Mouse (Mus musculus) retina, adult 2 months (tissue): Measurements from ENCODE around the gene Pros1.

ENCODE experiments used
- DNase-seq: peaks from one replicate; pipeline ENCODE4 v3.0.0-alpha.2; 2012; ENCODE audit warnings: low read depth, low spot score

Pros1 gene

GRCm38 (mm10) chr16:62860140-62860539 lies 6.0 kb downstream of the Pros1 start:
- DNase-seq = no peak

- no peak for DNase-seq
Measured at GRCm38 (mm10) chr16:62861455-62861854, 7.3 kb downstream of the Pros1 start.

GRCm38 (mm10) chr16:62872688-62873117 lies 18.6 kb downstream of the Pros1 start:
- DNase-seq = no peak

DNA sequence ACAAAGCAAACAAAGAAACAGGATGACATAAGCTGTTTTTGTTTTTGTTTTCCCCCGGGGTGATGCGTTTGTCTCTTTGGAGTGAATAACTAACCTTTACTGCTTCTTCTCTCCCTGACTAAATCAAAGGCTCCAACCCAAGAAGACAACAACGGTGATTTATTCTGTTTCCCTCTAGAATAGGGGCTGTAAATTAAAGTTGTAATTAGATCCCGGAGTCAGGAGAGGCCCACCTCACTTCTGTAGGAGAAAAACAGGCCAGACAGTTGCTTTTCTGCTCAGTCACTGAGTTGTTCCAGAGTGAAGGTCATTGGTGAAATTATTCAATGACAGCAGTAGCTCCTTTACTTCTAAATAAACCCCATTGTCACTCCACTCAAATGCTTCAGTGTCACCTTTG lies 19.1 kb downstream of the Pros1 start:
- no peak for DNase-seq

GRCm38 (mm10) chr16:62874065-62874464 lies 20.0 kb downstream of the Pros1 start:
- DNase-seq = no peak

- no peak for DNase-seq
Measured at GRCm38 (mm10) chr16:62895824-62896223, 41.7 kb downstream of the Pros1 start.

DNA sequence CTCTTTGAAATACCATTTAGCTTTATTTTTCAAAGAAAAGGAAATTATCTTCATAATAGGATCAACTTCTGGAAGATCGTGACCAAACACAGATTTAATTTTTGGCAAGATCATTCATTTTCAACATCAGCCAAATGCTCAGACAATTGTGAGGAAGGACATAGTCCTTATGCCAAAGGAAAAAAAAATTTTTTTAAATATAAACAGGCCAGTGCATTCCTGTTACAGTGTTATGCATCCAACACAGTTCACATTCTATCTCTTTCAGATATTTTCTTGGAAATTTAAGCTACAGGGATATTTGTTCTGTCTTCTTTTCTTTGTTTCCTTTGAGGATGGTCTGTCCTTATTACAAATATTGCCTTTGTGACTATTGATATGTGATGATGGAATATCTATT lies 57.3 kb downstream of the Pros1 start:
- DNase-seq = no peak

- no peak for DNase-seq
Measured at GRCm38 (mm10) chr16:62912246-62912645, 58.1 kb downstream of the Pros1 start.

GRCm38 (mm10) chr16:62915530-62915929 lies 61.4 kb downstream of the Pros1 start:
- no peak for DNase-seq

DNA sequence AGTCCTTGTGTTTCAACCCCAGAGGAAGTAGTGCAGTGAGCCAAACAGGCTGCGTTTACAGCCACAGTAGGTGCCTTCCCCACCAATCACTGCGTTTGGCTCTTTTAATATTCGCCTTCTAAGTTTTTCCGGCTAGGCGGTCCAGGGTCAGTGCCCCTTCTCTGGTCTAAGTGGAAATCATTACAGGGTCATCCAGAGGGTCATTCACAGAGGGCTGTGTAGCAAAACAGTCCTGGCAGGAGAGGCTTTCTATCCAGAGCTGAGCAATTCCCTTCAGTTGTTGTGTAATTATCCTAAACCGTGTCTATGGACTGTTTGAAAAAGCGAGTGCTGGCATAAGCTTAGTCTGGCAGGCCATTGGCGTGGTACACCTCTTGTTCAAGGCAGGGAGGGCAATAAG lies 68.1 kb downstream of the Pros1 start:
- DNase-seq = no peak

DNA sequence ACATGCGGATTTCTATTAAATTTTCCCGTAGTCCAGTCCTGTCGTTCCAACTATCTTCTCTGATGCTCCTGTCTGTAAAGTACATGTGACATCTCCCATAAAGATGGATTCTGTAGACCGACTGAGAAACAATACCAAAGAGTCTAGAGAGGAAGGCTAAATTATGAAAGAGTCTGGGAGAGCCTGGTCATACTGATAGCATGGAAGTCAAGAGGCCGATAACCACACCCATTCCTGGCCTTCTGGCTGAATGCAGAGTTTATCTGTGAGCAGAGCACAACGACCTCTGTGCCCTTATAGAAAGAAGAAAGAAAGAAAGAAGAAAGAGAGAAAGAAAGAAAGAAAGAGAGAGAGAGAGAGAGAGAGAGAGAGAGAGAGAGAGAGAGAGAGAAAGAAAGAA lies 77.2 kb downstream of the Pros1 start:
- no peak for DNase-seq

DNA sequence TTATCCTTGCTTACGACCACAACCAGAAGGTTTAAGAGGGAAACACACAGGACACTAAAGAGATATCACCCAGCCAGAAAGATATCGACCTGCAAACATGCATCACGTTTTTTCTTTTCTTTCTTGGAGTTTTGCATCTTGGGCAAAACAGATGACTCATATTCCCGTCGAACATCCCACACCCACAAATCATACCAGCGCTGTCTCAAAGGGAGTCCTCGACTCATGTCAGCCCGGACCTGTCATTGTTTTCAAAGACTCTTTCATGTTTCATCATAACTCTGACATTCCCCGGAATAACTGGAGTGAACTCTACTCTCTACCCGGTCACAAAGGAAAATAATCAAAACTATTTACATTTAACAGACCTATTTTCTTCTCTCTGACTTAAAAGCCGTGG lies 82.2 kb downstream of the Pros1 start:
- DNase-seq = no peak

- peak; percentile 30 for DNase-seq
Measured at GRCm38 (mm10) chr16:62940388-62941003, 86.4 kb downstream of the Pros1 start.

GRCm38 (mm10) chr16:62941763-62942162 lies 87.7 kb downstream of the Pros1 start:
- DNase-seq = no peak

DNA sequence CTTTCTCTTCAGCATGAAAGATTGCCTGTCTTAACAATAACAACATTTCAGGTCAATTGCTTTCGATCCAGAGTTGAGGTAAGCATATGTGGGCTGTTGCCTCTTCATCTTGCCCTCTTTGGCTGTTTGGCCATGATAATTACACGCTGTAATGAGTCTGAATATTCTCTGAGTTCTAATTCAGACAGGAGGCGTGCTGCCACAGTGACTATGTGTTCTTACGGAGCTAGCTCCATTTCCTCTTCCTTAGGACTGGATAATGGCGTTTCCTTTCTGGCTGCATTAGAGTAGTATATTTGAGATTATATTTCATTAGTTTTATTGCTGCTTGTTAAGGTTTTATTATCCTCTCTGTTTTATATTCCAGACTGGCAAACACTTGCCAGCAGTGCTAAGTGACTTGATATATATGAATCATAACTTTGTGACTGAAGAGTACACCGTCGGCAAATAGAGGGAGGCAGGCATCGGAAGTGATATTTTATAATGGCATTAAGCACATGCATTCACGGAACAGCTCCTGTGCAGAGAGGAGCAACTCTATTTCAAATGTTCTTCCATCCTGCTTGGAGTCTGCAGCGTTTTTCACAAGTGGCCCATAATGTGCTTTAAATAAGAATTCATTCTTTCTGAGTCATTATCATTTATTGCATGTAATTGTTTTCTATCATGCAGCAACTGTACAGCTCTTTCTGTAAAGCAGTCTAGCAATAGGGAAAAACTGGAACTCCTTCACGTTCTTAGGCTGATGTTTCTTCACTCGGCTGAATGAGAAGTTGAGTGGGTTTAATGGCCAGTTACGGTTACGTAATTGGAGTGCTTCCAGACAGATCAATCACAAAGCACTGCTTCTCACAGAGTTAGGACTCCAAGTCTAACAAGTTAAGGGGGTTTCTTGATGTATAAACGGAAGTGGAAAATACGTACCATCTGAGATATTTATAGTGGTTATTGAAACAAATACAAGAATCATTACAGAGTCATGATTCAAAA lies 88.6 kb downstream of the Pros1 start:
- no peak for DNase-seq

- DNase-seq = no peak
Measured at GRCm38 (mm10) chr16:62958485-62958884, 104.4 kb downstream of the Pros1 start.

GRCm38 (mm10) chr16:62964361-62964763 lies 110.3 kb downstream of the Pros1 start:
- no peak for DNase-seq

DNA sequence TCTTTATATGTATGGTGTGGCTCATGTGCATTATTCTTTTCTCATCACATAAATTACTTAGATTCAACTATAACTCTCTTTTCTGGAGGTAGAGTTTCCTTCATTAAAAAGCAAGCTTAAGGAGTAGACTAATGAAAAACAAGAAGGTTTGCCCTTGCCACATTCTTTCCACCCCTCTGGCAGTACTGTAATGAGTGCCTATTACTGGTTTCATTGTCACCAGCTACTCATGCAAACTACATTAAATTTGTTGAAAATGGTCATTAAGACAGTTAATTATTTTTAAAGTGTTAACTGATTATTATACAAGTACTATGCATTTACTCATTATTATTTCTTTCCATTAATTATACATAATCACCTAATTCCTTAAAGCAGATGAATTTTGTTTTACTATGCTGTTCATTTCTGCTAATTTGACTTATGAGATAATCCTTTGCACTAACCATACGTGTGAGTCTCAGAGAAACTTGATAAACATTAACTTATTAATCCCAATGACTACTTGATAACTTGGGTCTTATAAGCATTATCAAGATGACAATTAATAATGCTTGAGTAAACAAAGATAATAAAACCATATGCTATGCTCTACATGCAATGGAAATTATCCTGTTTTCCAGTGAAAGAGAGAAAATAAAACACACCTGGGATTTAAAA lies 117.7 kb downstream of the Pros1 start:
- no peak for DNase-seq

- no peak for DNase-seq
Measured at GRCm38 (mm10) chr16:62974926-62975325, 120.8 kb downstream of the Pros1 start.
